Mouse (Mus musculus): ENCODE data around the gene Gdf15. TPM values are rescaled to one million over a fixed set of nuclear protein-coding genes. Genes with fewer than 3 reads are reported as not detected.

Gdf15 gene
- total RNA-seq, 1 experiment from 2014 or later: 1.0 TPM

GRCm38 (mm10) chr8:70629574-70630531 lies 2.4 kb downstream of the Gdf15 start:
- DNase-seq: peak; percentile 93

DNA sequence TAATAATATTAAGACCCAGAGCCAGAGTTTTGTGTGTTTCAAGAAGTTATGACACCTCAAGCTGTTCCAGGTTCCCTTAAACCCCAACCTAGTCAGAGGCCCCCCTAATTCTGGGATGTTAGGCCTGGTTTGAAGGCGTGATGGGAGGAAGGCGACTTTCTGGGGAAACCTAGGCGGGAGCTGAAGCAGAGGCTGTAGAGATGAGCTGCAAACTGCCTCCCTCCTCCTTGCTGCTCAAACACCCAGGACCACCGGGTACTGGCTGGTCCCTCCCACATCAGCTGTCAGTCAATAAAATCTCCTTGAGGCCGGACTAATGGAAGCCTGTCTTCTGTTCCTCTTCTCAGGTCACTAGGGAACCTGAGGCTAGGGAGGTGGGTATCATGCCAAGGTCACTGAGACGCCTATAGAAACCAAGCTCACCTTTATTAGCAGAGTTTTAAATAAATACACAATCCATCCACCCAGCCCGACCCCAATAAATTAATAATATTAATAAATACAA lies 3.2 kb downstream of the Gdf15 start:
- DNase-seq: no peak

DNA sequence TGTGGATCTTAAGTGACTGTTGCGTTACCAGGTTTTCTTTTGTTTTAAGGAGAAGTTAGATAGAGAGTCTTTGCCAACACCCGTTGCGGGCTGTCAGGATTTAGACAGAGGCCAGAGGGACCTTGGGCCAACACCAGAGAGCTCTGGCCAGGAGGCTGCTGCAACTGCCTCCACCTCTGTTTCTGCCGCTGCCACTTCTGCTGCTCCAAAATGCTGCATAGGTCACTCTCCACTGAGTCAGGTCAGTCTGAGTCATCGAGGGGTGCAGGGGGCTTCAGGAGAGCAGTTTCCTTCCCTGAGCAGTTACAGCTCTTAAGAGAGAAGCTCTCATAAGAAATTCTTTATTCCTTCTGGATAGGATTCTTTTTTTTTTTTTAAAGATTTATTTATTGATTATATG lies 5.2 kb downstream of the Gdf15 start:
- peak; percentile 33 for DNase-seq

DNA sequence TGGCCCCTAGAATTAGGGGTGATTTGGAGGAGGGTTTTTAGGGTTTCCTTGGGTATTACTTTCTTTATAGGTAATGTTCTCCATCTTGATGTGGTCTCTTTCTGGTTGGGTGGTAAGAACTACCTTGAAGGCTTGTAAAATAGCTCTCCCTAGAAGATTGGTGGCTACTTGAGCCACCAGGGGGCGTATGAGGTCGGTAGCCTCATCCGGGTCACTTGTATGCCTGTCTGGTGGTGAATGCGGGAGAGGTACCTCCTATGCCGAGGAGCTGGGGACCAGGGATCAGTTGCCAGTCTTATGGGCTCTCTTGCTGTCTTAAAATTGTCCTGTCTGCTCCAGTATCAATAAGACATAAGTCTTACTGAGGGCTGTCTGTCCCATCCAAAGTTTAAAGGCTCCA lies 7.2 kb downstream of the Gdf15 start:
- DNase-seq: peak; percentile 78

- DNase-seq: no peak
Measured at GRCm38 (mm10) chr8:70622220-70622619, 10.0 kb downstream of the Gdf15 start.

DNA sequence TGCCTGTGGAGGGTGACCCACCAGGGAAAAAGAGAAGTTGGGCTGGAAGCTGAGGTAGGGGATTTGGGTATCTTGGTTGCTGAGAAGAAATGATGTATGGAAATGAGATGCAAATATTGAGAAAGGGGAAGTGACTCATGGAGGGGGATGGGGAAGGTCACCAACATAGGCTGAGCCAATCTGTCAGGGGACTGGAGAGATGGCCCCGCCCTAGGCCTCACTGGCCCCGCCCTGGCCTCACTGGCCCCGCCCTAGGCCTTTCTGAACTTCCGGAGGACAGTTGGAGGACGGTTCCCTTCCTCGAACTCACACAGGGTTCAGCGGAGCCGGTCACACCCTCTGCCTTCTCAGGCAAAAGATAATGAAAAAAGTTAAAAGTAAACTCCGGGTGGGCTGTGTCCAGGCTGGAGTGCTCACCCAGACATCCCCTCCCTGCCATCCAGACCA lies 13.3 kb downstream of the Gdf15 start:
- DNase-seq: peak; percentile 78

DNA sequence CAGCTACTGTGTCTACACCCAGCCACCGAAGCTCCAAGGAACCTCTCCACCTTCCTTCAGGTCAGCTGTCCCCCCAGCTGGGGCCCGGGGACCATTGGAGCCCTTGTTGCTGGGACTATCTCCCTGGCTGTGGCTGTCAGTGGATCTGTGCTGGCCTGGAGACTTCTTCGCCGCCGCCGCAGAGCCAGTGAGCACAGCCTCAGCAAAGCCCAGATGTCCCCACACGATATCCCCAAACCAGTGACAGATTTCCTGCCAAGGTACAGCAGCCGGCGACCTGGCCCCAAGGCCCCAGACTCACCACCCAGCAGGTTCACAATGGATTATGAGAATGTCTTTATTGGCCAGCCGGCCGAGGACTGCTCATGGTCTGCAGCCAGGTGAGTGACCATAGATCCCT lies 14.3 kb downstream of the Gdf15 start:
- peak; percentile 3 for DNase-seq

- DNase-seq: peak; percentile 13
Measured at GRCm38 (mm10) chr8:70616645-70617044, 15.6 kb downstream of the Gdf15 start.

GRCm38 (mm10) chr8:70615894-70616293 lies 16.4 kb downstream of the Gdf15 start, which contains the start of gene Lrrc25:
Lrrc25 (plus strand) TSS chr8:70616155.
- no peak for DNase-seq

GRCm38 (mm10) chr8:70615281-70615680 lies 17.0 kb downstream of the Gdf15 start:
- DNase-seq: no peak

DNA sequence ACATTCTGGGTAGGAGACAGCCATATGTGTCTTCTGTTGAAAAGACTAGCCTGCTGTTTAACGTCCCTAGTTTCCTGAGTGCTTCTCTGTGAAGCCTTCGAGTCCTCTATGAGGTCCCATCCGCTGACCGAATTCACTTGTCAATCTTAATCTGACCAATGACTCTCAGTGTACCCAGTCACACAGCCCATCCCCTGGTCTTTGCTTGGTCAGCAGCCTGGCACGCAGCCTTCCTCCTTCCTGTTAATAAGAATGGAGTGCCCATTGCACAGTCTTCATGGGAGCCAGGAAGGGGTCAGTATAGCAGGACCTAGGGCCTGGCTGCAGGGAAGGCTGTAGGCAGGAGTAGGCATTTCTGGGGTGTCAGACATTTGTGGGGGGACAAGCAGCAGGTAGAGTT lies 17.8 kb downstream of the Gdf15 start:
- no peak for DNase-seq

DNA sequence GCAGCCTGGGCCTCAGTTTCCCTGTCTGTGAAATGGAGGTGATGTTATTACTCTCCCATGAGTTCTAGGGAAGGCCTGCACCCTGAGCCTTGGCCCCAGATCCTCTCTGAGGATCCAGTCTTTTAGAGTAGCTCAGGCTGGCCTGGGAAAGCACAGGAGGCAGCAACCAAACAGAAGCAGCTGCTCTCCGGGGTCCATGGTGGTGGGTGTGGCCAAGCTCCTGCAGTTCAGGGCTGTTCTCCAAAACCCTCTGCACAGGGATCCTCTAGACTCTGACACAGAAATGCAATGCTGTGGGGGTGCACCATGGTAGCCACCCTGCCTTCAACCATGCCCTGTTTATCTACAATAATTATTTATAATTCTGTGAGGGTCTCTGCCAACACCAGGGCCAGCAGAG lies 18.5 kb downstream of the Gdf15 start:
- DNase-seq: no peak

GRCm38 (mm10) chr8:70611849-70612248 lies 20.4 kb downstream of the Gdf15 start:
- DNase-seq: peak; percentile 90

DNA sequence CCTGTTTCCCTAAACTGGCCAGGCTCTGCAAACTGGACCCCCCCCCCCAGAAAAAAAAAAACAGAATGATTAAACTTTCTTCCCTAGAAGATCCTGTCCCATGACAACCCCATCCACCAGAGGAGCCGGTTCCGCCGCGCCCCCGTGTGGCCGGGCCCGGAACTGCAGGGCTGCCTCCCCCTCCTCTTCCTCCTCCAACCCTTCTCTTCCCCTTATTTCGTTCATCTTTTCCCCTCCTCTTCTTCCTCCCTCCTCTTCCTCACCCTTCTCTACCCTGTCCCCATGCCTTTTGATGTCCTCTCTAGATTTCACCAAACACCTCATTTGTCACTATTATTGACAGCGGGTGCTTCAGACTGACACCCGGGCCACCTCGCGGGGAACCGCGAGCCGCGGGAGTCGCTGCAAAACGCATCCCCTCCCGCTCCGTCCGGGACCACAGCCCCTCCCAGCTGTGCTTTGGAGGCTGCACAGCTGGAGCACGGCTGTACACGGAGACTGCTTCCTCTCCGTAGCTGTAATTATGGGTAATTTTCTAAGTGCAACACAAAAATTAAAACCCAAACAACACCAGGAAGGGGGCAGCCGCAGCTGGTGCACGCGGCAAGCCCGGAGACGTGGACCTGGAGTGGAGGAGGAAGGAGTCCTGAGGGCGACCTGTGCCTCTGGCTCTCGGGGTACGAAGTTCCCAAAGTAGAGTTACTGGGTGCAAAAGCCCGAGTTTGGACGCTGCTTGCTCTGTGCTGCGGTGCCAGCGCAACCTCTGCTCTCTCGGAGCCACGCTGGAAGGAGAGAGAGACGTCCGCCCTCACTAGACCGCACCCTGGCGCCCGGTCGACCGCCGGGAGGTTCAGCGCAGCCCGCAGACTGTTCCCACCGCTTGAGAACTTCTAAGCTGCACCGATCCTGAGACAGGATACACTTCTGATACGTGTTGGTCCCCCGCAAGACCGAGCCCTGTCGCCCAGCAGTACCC lies 21.2 kb downstream of the Gdf15 start:
- DNase-seq: peak; percentile 94

GRCm38 (mm10) chr8:70609849-70610795 lies 22.1 kb downstream of the Gdf15 start:
- DNase-seq: peak; percentile 93

DNA sequence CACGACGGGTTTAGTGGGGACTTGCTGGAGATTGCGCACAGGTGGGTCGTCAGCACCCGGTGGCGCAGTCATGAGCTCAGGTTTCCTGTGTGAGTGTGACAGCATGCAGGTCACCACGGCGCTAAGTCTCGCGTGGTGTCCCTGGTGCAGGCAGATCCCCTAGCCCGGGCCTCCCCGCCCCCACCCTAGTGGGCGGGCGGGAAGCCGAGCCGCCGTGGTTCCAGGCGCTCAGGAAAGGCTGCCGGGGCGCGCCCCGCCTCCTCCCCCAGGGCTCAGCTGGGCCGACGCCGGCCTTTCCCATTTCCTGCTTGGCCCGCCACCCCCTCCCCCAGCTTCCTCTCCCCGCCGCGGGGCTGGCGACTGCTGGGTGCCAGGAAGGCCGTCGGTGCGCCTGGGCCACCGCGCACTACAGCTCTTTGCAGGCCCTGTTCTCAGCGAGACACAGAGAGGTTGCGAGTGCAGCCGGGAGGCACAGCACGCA lies 22.8 kb downstream of the Gdf15 start:
- peak; percentile 95 for DNase-seq

DNA sequence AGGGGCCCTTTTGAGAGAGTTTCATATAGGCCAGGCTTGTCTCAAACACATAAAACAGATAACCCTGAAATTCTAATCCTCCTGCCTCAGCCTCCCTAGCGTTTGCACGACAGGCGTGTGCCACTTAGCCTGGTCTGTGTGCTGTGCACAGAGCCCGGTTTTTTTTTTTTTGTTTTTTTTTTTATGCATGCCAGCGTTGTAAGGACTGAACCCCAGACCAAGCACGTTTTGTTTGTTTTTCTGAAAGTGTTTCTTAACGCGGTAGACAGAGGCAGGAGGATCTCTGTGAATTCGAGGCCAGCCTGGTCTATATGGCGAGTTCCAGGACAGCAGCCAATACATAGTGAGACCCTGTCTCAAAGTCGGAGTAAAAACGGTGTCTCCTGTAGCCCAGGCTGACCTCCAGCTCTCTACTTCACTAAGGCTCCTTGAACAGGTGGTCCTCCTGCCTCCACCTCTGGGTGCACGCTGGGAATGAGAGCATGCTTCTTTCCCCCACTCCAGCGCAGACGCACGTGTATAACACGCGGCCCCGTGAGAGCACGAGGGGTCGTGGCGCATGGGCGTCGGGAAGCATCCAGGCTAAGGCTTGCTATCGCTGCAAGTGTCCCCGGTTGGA lies 23.4 kb downstream of the Gdf15 start, which contains the start of gene Ssbp4:
TSS of gene Ssbp4 (minus strand) at position 124 of the 619 bp plus-strand sequence.
- no peak for DNase-seq

- DNase-seq: peak; percentile 73
Measured at GRCm38 (mm10) chr8:70607898-70608748, 24.1 kb downstream of the Gdf15 start.

- DNase-seq: peak; percentile 25
Measured at GRCm38 (mm10) chr8:70607603-70607897, 24.7 kb downstream of the Gdf15 start.
